Mouse (Mus musculus): Measurements from ENCODE around the gene Mup12.
"Not testable (repeated sequence)": the region's sequence is repeated elsewhere in the genome, so short reads cannot be mapped to it uniquely, and the experiment has no call there.

Gene Mup12

DNA sequence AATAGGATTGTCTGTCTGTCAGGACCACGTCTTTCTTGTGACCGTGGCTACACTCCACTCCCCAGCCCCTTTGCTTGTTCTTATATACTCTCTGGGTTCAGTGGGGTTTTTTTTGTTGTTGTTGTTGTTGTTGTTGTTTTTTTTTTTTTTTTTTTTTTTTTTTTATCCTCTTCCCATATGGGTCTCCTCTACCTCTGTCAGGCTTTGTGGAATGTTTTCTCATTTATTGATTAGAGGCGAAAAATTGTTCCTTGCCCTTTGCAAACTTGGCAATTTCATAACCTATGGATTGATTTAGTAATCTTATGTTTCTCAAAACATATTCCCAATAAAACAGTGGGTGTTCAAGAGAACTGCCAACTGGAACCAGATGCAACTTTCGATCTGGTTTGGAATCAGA, at the start of gene Mup12:
TSS of gene Mup12 (minus strand) at position 101 of the 400 bp plus-strand sequence.
- not testable (repeated sequence) for DNase-seq
